Mouse (Mus musculus): ENCODE results near the gene Cry2. TPM values are rescaled to one million over a fixed set of nuclear protein-coding genes. Genes with fewer than 3 reads are reported as not detected.

The Cry2 gene
- polyA plus RNA-seq, 1 experiment, result 8.0 TPM

DNA sequence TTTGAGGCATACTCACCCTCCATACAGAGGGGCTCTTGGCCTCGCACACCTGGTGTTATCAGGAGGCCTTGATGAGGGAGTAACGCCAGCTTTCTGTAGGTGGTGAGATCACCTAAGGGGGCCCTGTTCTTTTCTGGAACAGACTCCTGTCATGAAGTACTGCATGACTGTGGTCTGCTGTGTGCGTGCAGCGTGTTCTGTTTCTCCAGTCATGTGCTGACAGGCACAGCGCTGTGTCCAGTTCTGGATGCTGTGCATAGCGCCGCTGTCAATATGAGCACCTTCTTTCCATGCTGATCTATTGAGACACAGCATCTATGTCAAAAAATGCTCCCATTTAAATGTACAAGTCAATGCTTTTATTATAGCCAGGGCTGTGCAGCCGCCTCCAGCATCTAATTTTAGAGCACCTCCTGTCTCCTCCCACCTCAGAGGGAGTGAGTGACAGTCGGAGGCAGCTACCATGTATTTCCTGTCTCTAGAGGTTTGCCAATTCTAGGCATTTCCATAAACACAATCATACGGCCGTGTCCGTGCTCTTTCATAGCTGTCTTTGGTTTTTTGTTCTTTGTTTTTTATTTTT lies 8.7 kb upstream of the Cry2 start:
- 51% methylated on average over 12 of the region's 12 CpGs for WGBS
- TF ChIP-seq POLR2A (IDR thresholded peaks at IDR 0.05; ENCODE audit: borderline replicate concordance, control insufficient read depth, low read depth, low read length) (no peak), CTCF (IDR thresholded peaks at IDR 0.05; ENCODE audit: control insufficient read depth, insufficient read depth, low read length) (no peak)
- no peak overlapping the region for H3K4me3 ChIP-seq (replicated peaks; ENCODE audit: control insufficient read depth, low read depth, low read length)
- no peaks in the 10 kb centered on the region; the same call in 1 of the 2 replicates for H3K4me1 ChIP-seq (ENCODE audit: control insufficient read depth, insufficient read depth, low read length)
- no peak overlapping the region for H3K27ac ChIP-seq (ENCODE audit: control insufficient read depth, insufficient read depth, low read depth, low read length, poor library complexity)

DNA sequence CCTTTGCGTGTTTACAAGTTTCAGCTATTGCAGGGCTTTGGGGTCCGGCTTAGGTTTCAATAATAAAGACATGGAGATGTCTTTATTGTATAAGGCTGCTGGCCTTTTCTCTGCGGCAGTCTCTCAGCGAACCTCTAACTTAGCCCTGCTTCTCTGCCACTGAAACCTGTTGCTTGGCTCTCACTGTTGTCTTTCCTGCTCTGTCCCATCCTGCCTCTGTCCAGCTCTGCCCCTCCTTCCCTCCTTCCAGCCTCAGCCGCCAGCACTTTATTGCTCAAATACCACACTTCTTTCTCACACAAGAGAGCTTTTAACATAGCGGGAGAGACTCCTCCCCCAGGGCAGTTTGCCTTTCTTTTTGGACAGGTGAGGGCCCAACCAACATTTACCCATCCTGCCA lies 6.6 kb upstream of the Cry2 start:
- WGBS, result 85% methylated on average over 6 of the region's 6 CpGs
- Histone ChIP-seq H3K27ac (ENCODE audit: control insufficient read depth, insufficient read depth, low read depth, low read length, poor library complexity) (no peak overlapping the region), H3K4me3 (replicated peaks; ENCODE audit: control insufficient read depth, low read depth, low read length) (no peak overlapping the region), H3K4me1 (ENCODE audit: control insufficient read depth, insufficient read depth, low read length) (no peaks in the 10 kb centered on the region; the same call in 1 of the 2 replicates)
- TF ChIP-seq POLR2A (IDR thresholded peaks at IDR 0.05; ENCODE audit: borderline replicate concordance, control insufficient read depth, low read depth, low read length), result no peak

DNA sequence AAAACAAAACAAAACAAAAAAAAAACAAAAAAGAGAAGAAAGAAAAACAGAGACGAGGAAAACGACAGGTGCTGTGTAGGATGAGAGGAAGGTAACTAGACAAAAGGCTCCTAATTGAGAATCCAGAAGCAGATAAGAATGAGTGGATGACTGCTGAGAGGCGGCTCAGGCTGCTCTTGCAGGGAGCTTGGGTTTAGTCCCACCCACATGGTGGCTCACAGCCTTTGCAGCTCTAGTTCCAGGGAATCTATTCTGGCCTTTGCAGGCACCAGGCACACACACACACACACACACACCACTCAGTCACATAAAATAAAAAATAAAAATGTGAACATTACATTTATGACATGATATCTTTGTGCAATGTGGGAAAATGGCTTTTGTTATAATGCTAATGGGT lies 4.7 kb upstream of the Cry2 start:
- no peak overlapping the region for H3K4me3 ChIP-seq (replicated peaks; ENCODE audit: control insufficient read depth, low read depth, low read length)
- 68% methylated on average over 3 of the region's 3 CpGs for WGBS
- H3K27ac ChIP-seq (ENCODE audit: control insufficient read depth, insufficient read depth, low read depth, low read length, poor library complexity), result no peak overlapping the region
- no peaks in the 10 kb centered on the region; the same call in 1 of the 2 replicates for H3K4me1 ChIP-seq (ENCODE audit: control insufficient read depth, insufficient read depth, low read length)
- TF ChIP-seq POLR2A (IDR thresholded peaks at IDR 0.05; ENCODE audit: borderline replicate concordance, control insufficient read depth, low read depth, low read length), result no peak
- TF ChIP-seq CTCF (IDR thresholded peaks at IDR 0.05; ENCODE audit: control insufficient read depth, insufficient read depth, low read length), result no peak

DNA sequence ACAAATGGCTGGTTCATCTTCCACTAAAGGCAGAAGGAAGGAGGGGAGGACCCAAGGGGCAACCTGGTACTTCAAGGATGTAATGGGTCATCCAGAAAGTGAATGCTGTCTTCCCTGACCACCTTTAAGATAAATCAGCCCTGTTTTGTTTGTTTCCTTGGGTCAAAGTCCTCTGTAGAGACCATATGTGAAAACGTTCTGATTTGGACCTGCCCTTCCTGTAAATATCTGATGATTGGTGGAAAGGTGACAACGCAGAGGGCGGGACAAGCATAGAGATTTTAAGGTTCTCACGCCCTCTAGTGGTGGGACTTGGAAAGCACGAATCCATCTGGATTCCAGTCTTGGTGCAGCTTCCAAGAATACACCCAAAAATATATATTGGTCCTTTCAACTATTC lies 4.0 kb upstream of the Cry2 start:
- Histone ChIP-seq H3K4me3 (replicated peaks; ENCODE audit: control insufficient read depth, low read depth, low read length) (no peak overlapping the region), H3K27ac (ENCODE audit: control insufficient read depth, insufficient read depth, low read depth, low read length, poor library complexity) (no peak overlapping the region), H3K4me1 (ENCODE audit: control insufficient read depth, insufficient read depth, low read length) (no peaks in the 10 kb centered on the region; the same call in 1 of the 2 replicates)
- 1% methylated on average over 5 of the region's 5 CpGs for WGBS
- no peak for TF ChIP-seq POLR2A (IDR thresholded peaks at IDR 0.05; ENCODE audit: borderline replicate concordance, control insufficient read depth, low read depth, low read length)
- TF ChIP-seq CTCF (IDR thresholded peaks at IDR 0.05; ENCODE audit: control insufficient read depth, insufficient read depth, low read length), result peak; percentile 67

DNA sequence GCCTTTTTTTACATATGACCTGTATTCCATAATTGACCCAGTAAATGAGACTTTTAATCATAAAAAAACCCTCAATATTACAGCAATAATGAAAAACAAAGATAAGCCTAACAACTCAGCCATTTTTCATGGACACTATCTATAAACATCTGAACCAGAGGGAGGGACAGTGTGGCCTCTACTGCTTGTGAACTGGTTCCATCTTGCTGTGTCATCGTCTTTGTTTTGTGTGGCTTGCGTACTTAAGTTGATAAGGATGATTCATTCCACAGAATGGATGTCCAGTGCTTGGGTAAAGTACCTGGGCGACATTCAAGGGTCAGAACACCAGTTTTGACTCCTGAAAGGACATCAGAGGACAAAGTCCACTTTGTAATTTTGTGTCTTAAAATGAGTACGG lies 3.5 kb upstream of the Cry2 start:
- WGBS, result 62% methylated on average over 4 of the region's 4 CpGs
- TF ChIP-seq POLR2A (IDR thresholded peaks at IDR 0.05; ENCODE audit: borderline replicate concordance, control insufficient read depth, low read depth, low read length) (no peak), CTCF (IDR thresholded peaks at IDR 0.05; ENCODE audit: control insufficient read depth, insufficient read depth, low read length) (no peak)
- H3K4me3 ChIP-seq (replicated peaks; ENCODE audit: control insufficient read depth, low read depth, low read length), result no peak overlapping the region
- no peak overlapping the region for H3K27ac ChIP-seq (ENCODE audit: control insufficient read depth, insufficient read depth, low read depth, low read length, poor library complexity)
- no peaks in the 10 kb centered on the region; the same call in 1 of the 2 replicates for H3K4me1 ChIP-seq (ENCODE audit: control insufficient read depth, insufficient read depth, low read length)

DNA sequence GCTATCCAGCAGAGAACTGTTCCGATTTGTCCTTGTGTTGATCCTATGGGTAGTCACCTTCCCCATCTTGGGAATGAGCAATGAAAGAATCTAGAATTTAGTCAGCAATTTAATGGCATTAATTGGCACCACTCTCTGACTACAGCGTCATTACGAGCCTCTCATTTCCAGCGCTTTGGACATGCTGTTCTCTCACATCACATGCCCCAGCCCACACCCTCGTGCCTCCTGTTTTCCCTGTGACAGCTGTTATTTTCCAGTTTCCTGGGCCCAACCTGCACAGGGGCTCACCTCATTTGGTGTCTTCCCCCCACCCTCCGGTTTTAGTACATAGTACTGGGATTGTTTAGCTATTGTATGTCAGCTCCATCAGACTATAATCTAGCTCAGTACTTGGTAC lies 1.2 kb upstream of the Cry2 start:
- WGBS, result 65% methylated on average over 6 of the region's 6 CpGs
- Histone ChIP-seq H3K4me1 (ENCODE audit: control insufficient read depth, insufficient read depth, low read length) (no peaks in the 10 kb centered on the region; the same call in 1 of the 2 replicates), H3K4me3 (replicated peaks; ENCODE audit: control insufficient read depth, low read depth, low read length) (no peak overlapping the region), H3K27ac (ENCODE audit: control insufficient read depth, insufficient read depth, low read depth, low read length, poor library complexity) (no peak overlapping the region)
- no peak for TF ChIP-seq POLR2A (IDR thresholded peaks at IDR 0.05; ENCODE audit: borderline replicate concordance, control insufficient read depth, low read depth, low read length)
- no peak for TF ChIP-seq CTCF (IDR thresholded peaks at IDR 0.05; ENCODE audit: control insufficient read depth, insufficient read depth, low read length)

DNA sequence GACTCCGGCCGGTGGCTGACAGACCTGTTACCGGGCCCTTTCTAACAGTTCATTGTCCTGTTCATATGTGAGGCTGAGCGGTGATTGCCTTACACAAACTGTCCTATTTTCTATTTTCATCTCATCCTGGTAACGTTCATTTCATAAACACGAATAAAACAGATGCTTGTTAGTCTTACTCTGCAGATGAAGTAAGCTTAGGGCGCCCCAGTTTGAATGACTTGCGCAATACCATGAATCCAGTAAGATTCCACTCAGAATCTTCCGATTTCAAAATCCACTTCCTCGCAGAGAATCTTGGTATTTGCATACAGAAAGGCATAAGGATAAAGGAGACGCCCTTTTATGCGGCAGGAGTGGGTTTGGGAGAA lies 517 bp upstream of the Cry2 start:
- peak overlapping the region; percentile 53 for H3K4me3 ChIP-seq (replicated peaks; ENCODE audit: control insufficient read depth, low read depth, low read length)
- no peaks in the 10 kb centered on the region; the same call in 1 of the 2 replicates for H3K4me1 ChIP-seq (ENCODE audit: control insufficient read depth, insufficient read depth, low read length)
- 2% methylated on average over 12 of the region's 12 CpGs for WGBS
- TF ChIP-seq POLR2A (IDR thresholded peaks at IDR 0.05; ENCODE audit: borderline replicate concordance, control insufficient read depth, low read depth, low read length) (no peak), CTCF (IDR thresholded peaks at IDR 0.05; ENCODE audit: control insufficient read depth, insufficient read depth, low read length) (no peak)
- H3K27ac ChIP-seq (ENCODE audit: control insufficient read depth, insufficient read depth, low read depth, low read length, poor library complexity), result no peak overlapping the region

DNA sequence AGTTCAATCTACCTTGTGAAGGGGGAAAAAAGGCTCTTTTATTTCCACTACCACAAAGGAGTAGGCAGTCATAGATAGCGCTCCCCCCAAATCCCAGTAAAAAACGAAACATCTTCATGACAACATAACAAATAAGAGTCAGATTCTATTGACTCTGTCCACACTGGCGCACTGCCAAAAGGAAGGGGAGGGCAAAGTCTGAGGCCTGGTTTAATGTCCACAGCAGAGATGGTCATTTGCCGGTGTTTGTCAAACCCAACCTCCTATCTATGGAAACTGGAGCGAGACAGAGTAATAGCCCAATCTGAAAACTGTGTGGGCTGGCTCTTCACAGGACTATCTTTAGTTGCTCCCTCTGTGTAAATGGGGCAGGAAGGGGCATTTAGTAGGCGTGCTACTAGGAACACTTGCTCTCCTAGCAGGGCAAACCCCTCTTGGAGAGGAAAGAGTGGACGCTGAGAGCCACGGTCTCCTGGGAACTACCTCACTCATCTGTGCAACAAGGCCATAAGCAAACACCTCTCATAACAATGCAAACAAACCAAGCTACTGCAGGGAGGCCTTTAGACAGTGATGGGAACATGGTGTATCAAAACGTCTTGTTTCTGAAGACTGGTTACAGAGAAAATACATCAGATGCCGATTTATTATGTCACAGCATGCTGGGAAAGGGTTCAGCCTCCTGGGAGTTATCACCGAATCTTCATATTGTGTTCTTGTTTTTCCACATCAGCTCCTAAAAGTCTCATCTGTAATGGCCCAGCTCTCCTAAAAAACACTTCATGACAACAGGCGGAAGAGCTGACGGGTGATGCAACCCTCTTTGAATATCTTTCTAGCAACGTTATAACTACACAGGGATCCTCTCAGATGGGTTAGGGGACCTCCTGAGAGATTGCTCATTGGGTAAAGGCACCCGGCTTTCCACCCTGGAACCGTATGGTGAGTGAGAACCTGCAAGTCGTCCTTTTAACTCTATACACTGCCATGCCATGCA lies 1.2 kb downstream of the Cry2 start:
- Histone ChIP-seq H3K4me1 (ENCODE audit: control insufficient read depth, insufficient read depth, low read length) (no peaks in the 10 kb centered on the region; the same call in 1 of the 2 replicates), H3K27ac (ENCODE audit: control insufficient read depth, insufficient read depth, low read depth, low read length, poor library complexity) (no peak overlapping the region), H3K4me3 (replicated peaks; ENCODE audit: control insufficient read depth, low read depth, low read length) (no peak overlapping the region)
- 54% methylated on average over 17 of the region's 17 CpGs for WGBS
- TF ChIP-seq CTCF (IDR thresholded peaks at IDR 0.05; ENCODE audit: control insufficient read depth, insufficient read depth, low read length) (no peak), POLR2A (IDR thresholded peaks at IDR 0.05; ENCODE audit: borderline replicate concordance, control insufficient read depth, low read depth, low read length) (no peak)
